Mouse (Mus musculus): ENCODE measurements at regions not wholly inside any gene's neighbourhood (a gene's known extent, or its start where the extent isn't known, plus 50 kb on each side); places are given as distances from the start of the nearest gene placed in this dataset.

DNA sequence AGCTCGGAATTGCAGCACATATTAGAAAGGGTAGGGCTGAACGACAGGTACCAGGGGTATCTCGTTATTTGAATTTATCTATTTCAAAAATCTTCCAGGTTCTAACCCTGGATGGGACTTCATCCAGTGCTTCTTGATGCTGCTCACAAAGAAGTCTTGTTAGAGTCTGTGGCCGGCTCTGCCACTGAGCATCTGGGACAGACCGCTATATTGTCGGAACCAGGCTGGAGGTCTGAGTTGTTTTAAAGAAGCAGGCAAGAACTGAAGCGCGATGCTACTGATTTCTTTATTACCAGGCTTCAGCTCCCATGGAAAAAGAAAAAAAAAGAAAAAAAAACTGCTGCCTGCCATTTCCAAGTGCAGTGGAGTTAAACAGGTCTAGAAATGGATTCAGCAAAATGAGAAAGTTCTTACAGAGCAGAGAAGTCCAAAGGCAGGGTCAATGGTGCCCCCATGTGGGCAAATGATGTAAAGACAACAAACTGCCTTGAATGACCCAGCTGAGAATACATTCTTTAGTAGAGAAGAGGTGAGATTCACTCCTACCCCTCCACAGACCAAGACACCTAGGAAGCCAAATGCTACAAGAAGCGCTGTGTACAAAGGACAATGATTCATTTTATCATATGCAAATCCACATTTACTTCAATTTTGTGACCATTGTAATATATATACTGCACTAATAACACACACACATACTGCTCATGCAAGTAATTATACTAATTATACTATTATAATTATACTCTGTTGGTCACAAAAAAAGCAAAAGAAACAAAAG, 106.2 kb upstream of the Gcfc2 start:
- TF ChIP-seq CTCF (conservative IDR thresholded peaks at IDR 0.05; ENCODE audit: low read length) (peak; percentile 62), POU5F1 (IDR thresholded peaks at IDR 0.05; ENCODE audit: borderline replicate concordance, low read length) (no peak), NANOG (IDR thresholded peaks at IDR 0.05; ENCODE audit: borderline replicate concordance, low read length) (no peak)
